Mouse (Mus musculus) central nervous system, embryonic 11.5 days (tissue): ENCODE measurements around the gene Polr2j. TPM values are rescaled to one million over a fixed set of nuclear protein-coding genes. Genes with fewer than 3 reads are reported as not detected.

Source experiments
- polyA plus RNA-seq: library from polyadenylated mRNA; depleted of rRNA; stranded (reverse); fragments of >200 nt; gene quantifications from 2 replicates; pipeline ENCODE4 v1.2.3, GENCODE M21; 2012; rRNA removed

Gene Polr2j
- 60.6 and 156 TPM in 2 replicates for polyA plus RNA-seq

GRCm38 (mm10) chr5:136115891-136116783, at the start of gene Polr2j:
Polr2j (plus strand) TSS chr5:136116631.

GRCm38 (mm10) chr5:136083669-136084107, 32.7 kb upstream of the Polr2j start, which contains the start of gene Rasa4:
Rasa4 (plus strand) TSS chr5:136083916.

GRCm38 (mm10) chr5:136135571-136136291, 19.3 kb downstream of the Polr2j start, which contains the start of the genes Lrwd1 and Alkbh4:
Lrwd1 (minus strand) TSS chr5:136136074.
Alkbh4 (plus strand) TSS chr5:136136146.

GRCm38 (mm10) chr5:136170512-136171362, 54.3 kb downstream of the Polr2j start, which contains the start of gene Orai2:
Orai2 (minus strand) TSS chr5:136170713.

Other genes with a start within 250 kb of the Polr2j start
- gene Hspb1, start 228.7 kb upstream of the Polr2j start, polyA plus RNA-seq: 17.4 and 33.9 TPM in 2 replicates
- 154 and 188 TPM in 2 replicates for gene Ywhag, start 182.0 kb upstream of the Polr2j start, polyA plus RNA-seq
- gene Ssc4d, start 142.1 kb upstream of the Polr2j start, polyA plus RNA-seq: 1.3 and 4.9 TPM in 2 replicates
- 0.09 and 0.10 TPM in 2 replicates for gene Zp3, start 136.5 kb upstream of the Polr2j start, polyA plus RNA-seq
- 17.9 and 23.2 TPM in 2 replicates for gene Dtx2, start 121.8 kb upstream of the Polr2j start, polyA plus RNA-seq
- gene Upk3b, start 78.1 kb upstream of the Polr2j start, polyA plus RNA-seq: 1.2 and 5.9 TPM in 2 replicates
- gene Upk3bl, start 62.1 kb upstream of the Polr2j start, polyA plus RNA-seq: 0.40 and 1.4 TPM in 2 replicates
- gene Rasa4, start 32.7 kb upstream of the Polr2j start, polyA plus RNA-seq: 9.6 and 11.6 TPM in 2 replicates
- 57.3 and 57.6 TPM in 2 replicates for gene Lrwd1, start 19.4 kb downstream of the Polr2j start, polyA plus RNA-seq
- gene Alkbh4, start 19.5 kb downstream of the Polr2j start, polyA plus RNA-seq: 18.0 and 18.6 TPM in 2 replicates
- gene Orai2, start 54.1 kb downstream of the Polr2j start, polyA plus RNA-seq: 11.4 and 12.2 TPM in 2 replicates
- gene Prkrip1, start 82.3 kb downstream of the Polr2j start, polyA plus RNA-seq: 55.9 and 83.2 TPM in 2 replicates
- gene Sh2b2, start 129.9 kb downstream of the Polr2j start, polyA plus RNA-seq: 16.6 and 22.4 TPM in 2 replicates